Mouse (Mus musculus): ENCODE measurements at regions not wholly inside any gene's neighbourhood (a gene's known extent, or its start where the extent isn't known, plus 50 kb on each side); places are given as distances from the start of the nearest gene placed in this dataset.
A peak's percentile ranks its signal among the peaks of the same experiment; 100 is the strongest.

GRCm38 (mm10) chr19:56108796-56109195, 178.1 kb upstream of the Habp2 start:
- Histone ChIP-seq H3K27me3 (ENCODE audit: control insufficient read depth, insufficient read depth, low read length, poor library complexity, severe bottlenecking) (no peaks in the 10 kb centered on the region), H3K36me3 (ENCODE audit: control insufficient read depth, insufficient read depth, low read length, poor library complexity, severe bottlenecking) (no peaks in the 10 kb centered on the region)
- DNase-seq (ENCODE audit: low read depth, low spot score), result no peak

- no peak for DNase-seq (ENCODE audit: low read depth, low spot score)
- no peaks in the 10 kb centered on the region for H3K36me3 ChIP-seq (ENCODE audit: control insufficient read depth, insufficient read depth, low read length, poor library complexity, severe bottlenecking)
Measured at GRCm38 (mm10) chr19:56115552-56116284, 171.2 kb upstream of the Habp2 start.

GRCm38 (mm10) chr19:56116285-56116680, 170.7 kb upstream of the Habp2 start:
- DNase-seq (ENCODE audit: low read depth, low spot score), result no peak
- H3K27me3 ChIP-seq (ENCODE audit: control insufficient read depth, insufficient read depth, low read length, poor library complexity, severe bottlenecking), result no peaks in the 10 kb centered on the region
- H3K36me3 ChIP-seq (ENCODE audit: control insufficient read depth, insufficient read depth, low read length, poor library complexity, severe bottlenecking), result no peaks in the 10 kb centered on the region

More at GRCm38 (mm10) chr19:56115552-56116284, 171.2 kb upstream of the Habp2 start:
- no peaks in the 10 kb centered on the region for H3K27me3 ChIP-seq (ENCODE audit: control insufficient read depth, insufficient read depth, low read length, poor library complexity, severe bottlenecking)

- DNase-seq (ENCODE audit: low read depth, low spot score), result no peak
- Histone ChIP-seq H3K36me3 (ENCODE audit: control insufficient read depth, insufficient read depth, low read length, poor library complexity, severe bottlenecking) (no peaks in the 10 kb centered on the region), H3K27me3 (ENCODE audit: control insufficient read depth, insufficient read depth, low read length, poor library complexity, severe bottlenecking) (no peaks in the 10 kb centered on the region)
Measured at GRCm38 (mm10) chr19:56120723-56121122, 166.2 kb upstream of the Habp2 start.

- no peak for DNase-seq (ENCODE audit: low read depth, low spot score)
- no peaks in the 10 kb centered on the region for H3K36me3 ChIP-seq (ENCODE audit: control insufficient read depth, insufficient read depth, low read length, poor library complexity, severe bottlenecking)
- no peaks in the 10 kb centered on the region for H3K27me3 ChIP-seq (ENCODE audit: control insufficient read depth, insufficient read depth, low read length, poor library complexity, severe bottlenecking)
Measured at GRCm38 (mm10) chr19:56122186-56122585, 164.8 kb upstream of the Habp2 start.

- Histone ChIP-seq H3K36me3 (ENCODE audit: control insufficient read depth, insufficient read depth, low read length, poor library complexity, severe bottlenecking) (no peaks in the 10 kb centered on the region), H3K27me3 (ENCODE audit: control insufficient read depth, insufficient read depth, low read length, poor library complexity, severe bottlenecking) (no peaks in the 10 kb centered on the region)
- DNase-seq (ENCODE audit: low read depth, low spot score), result no peak
Measured at GRCm38 (mm10) chr19:56131556-56131955, 155.4 kb upstream of the Habp2 start.

- no peaks in the 10 kb centered on the region for H3K27me3 ChIP-seq (ENCODE audit: control insufficient read depth, insufficient read depth, low read length, poor library complexity, severe bottlenecking)
- DNase-seq (ENCODE audit: low read depth, low spot score), result no peak
- no peaks in the 10 kb centered on the region for H3K36me3 ChIP-seq (ENCODE audit: control insufficient read depth, insufficient read depth, low read length, poor library complexity, severe bottlenecking)
Measured at GRCm38 (mm10) chr19:56132911-56133562, 153.9 kb upstream of the Habp2 start.

- no peak for DNase-seq (ENCODE audit: low read depth, low spot score)
- H3K36me3 ChIP-seq (ENCODE audit: control insufficient read depth, insufficient read depth, low read length, poor library complexity, severe bottlenecking), result no peaks in the 10 kb centered on the region
- no peaks in the 10 kb centered on the region for H3K27me3 ChIP-seq (ENCODE audit: control insufficient read depth, insufficient read depth, low read length, poor library complexity, severe bottlenecking)
Measured at GRCm38 (mm10) chr19:56133565-56133964, 153.4 kb upstream of the Habp2 start.

- peak; percentile 5 for DNase-seq (ENCODE audit: low read depth, low spot score)
- H3K27me3 ChIP-seq (ENCODE audit: control insufficient read depth, insufficient read depth, low read length, poor library complexity, severe bottlenecking), result no peaks in the 10 kb centered on the region
- no peaks in the 10 kb centered on the region for H3K36me3 ChIP-seq (ENCODE audit: control insufficient read depth, insufficient read depth, low read length, poor library complexity, severe bottlenecking)
Measured at GRCm38 (mm10) chr19:56134081-56134818, 152.7 kb upstream of the Habp2 start.

- Histone ChIP-seq H3K36me3 (ENCODE audit: control insufficient read depth, insufficient read depth, low read length, poor library complexity, severe bottlenecking) (no peaks in the 10 kb centered on the region), H3K27me3 (ENCODE audit: control insufficient read depth, insufficient read depth, low read length, poor library complexity, severe bottlenecking) (no peaks in the 10 kb centered on the region)
- DNase-seq (ENCODE audit: low read depth, low spot score), result no peak
Measured at GRCm38 (mm10) chr19:56135306-56135928, 151.5 kb upstream of the Habp2 start.

GRCm38 (mm10) chr19:56140540-56140939, 146.4 kb upstream of the Habp2 start:
- no peaks in the 10 kb centered on the region for H3K27me3 ChIP-seq (ENCODE audit: control insufficient read depth, insufficient read depth, low read length, poor library complexity, severe bottlenecking)
- H3K36me3 ChIP-seq (ENCODE audit: control insufficient read depth, insufficient read depth, low read length, poor library complexity, severe bottlenecking), result no peaks in the 10 kb centered on the region
- no peak for DNase-seq (ENCODE audit: low read depth, low spot score)

GRCm38 (mm10) chr19:56144221-56144620, 142.7 kb upstream of the Habp2 start:
- no peaks in the 10 kb centered on the region for H3K36me3 ChIP-seq (ENCODE audit: control insufficient read depth, insufficient read depth, low read length, poor library complexity, severe bottlenecking)
- H3K27me3 ChIP-seq (ENCODE audit: control insufficient read depth, insufficient read depth, low read length, poor library complexity, severe bottlenecking), result no peaks in the 10 kb centered on the region
- DNase-seq (ENCODE audit: low read depth, low spot score), result no peak

- no peak for DNase-seq (ENCODE audit: low read depth, low spot score)
- H3K36me3 ChIP-seq (ENCODE audit: control insufficient read depth, insufficient read depth, low read length, poor library complexity, severe bottlenecking), result no peaks in the 10 kb centered on the region
- H3K27me3 ChIP-seq (ENCODE audit: control insufficient read depth, insufficient read depth, low read length, poor library complexity, severe bottlenecking), result no peaks in the 10 kb centered on the region
Measured at GRCm38 (mm10) chr19:56157120-56157519, 129.8 kb upstream of the Habp2 start.

- no peak for DNase-seq (ENCODE audit: low read depth, low spot score)
- Histone ChIP-seq H3K27me3 (ENCODE audit: control insufficient read depth, insufficient read depth, low read length, poor library complexity, severe bottlenecking) (no peaks in the 10 kb centered on the region), H3K36me3 (ENCODE audit: control insufficient read depth, insufficient read depth, low read length, poor library complexity, severe bottlenecking) (no peaks in the 10 kb centered on the region)
Measured at GRCm38 (mm10) chr19:56162156-56162555, 124.8 kb upstream of the Habp2 start.
